Mouse (Mus musculus): ENCODE results near the gene Man2c1. TPM values are rescaled to one million over a fixed set of nuclear protein-coding genes. Genes with fewer than 3 reads are reported as not detected.

Gene Man2c1
- total and polyA plus RNA-seq, 3 experiments, result 50.4 to 74.7 (median 59.2) TPM

GRCm38 (mm10) chr9:57139110-57139509, 8.6 kb downstream of the Man2c1 start:
- in situ Hi-C loops (cut with MboI; ENCODE audit: low pct_ligation_motif_present, low pct_unique_long_range_greater_than_20kb, low sequenced_read_pairs) (no loop called here), dilution Hi-C loops (cut with MboI; ENCODE audit: extremely low pct_ligation_motif_present, extremely low pct_unique_long_range_greater_than_20kb, low sequenced_read_pairs) (no loop called here)
- no peak overlapping the region for H3K27ac ChIP-seq (ENCODE audit: insufficient read depth, low read depth)
- H3K4me1 ChIP-seq (ENCODE audit: control insufficient read depth in 1 of 2, insufficient read depth in 2 of 2), result no peaks in the 10 kb centered on the region
- no peak overlapping the region for H3K9ac ChIP-seq (ENCODE audit: insufficient read depth, low read depth)
- TF ChIP-seq JUN (IDR thresholded peaks at IDR 0.05; ENCODE audit: insufficient read depth, low read depth, low read length), result no peak
- no peak for TF ChIP-seq IRF4 (IDR thresholded peaks at IDR 0.05; ENCODE audit: low read depth, low read length)
- no peak for TF ChIP-seq JUND (conservative IDR thresholded peaks at IDR 0.05; ENCODE audit: low read depth, low read length)
- TF ChIP-seq MYC (IDR thresholded peaks at IDR 0.05; ENCODE audit: low read depth, low read length), result no peak
- TF ChIP-seq ZNF384 (IDR thresholded peaks at IDR 0.05; ENCODE audit: low read depth, low read length), result no peak
- no peak for TF ChIP-seq HCFC1 (IDR thresholded peaks at IDR 0.05; ENCODE audit: low read depth, low read length)
- TF ChIP-seq POLR2A (IDR thresholded peaks at IDR 0.05; ENCODE audit: low read depth, low read length), result no peak
- TF ChIP-seq TBP (conservative IDR thresholded peaks at IDR 0.05; ENCODE audit: low read depth, low read length), result no peak
- TF ChIP-seq MAZ (IDR thresholded peaks at IDR 0.05; ENCODE audit: low read depth, low read length), result no peak
- TF ChIP-seq ELF1 (IDR thresholded peaks at IDR 0.05; ENCODE audit: low read depth, low read length), result no peak
- TF ChIP-seq RCOR1 (conservative IDR thresholded peaks at IDR 0.05; ENCODE audit: low read depth, low read length), result no peak
- no peak for TF ChIP-seq ZKSCAN1 (IDR thresholded peaks at IDR 0.05; ENCODE audit: borderline replicate concordance, low read depth, low read length)
- no peak for TF ChIP-seq EP300 (IDR thresholded peaks at IDR 0.05; ENCODE audit: low read length)
- TF ChIP-seq E2F4 (IDR thresholded peaks at IDR 0.05; ENCODE audit: insufficient replicate concordance, low read depth, low read length), result no peak
- no peak for TF ChIP-seq MAX (IDR thresholded peaks at IDR 0.05; ENCODE audit: low read length)
- TF ChIP-seq GABPA (IDR thresholded peaks at IDR 0.05; ENCODE audit: insufficient replicate concordance, low read depth, low read length), result no peak
- no peak for TF ChIP-seq SIN3A (IDR thresholded peaks at IDR 0.05; ENCODE audit: low read length)
- no peaks in the 10 kb centered on the region for H3K79me2 ChIP-seq (replicated peaks; ENCODE audit: control insufficient read depth, extremely low read depth, insufficient read depth, poor library complexity, severe bottlenecking)
- DNase-seq (ENCODE audit: extremely low read depth), result no peak
- no peak overlapping the region for H3K4me2 ChIP-seq (ENCODE audit: insufficient read depth, low read depth, poor library complexity, severe bottlenecking)
- no peak overlapping the region for H3K4me3 ChIP-seq (replicated peaks in 1 of 3; ENCODE audit: low read depth in 2 of 3, low read length in 2 of 3, poor library complexity in 1 of 3)
- H3K27me3 ChIP-seq (replicated peaks), result no peaks in the 10 kb centered on the region
- no peaks in the 10 kb centered on the region for H3K9me3 ChIP-seq (replicated peaks; ENCODE audit: low read length)
- peaks cover 74 to 99% of the 10 kb centered on the region in 2 experiments for H3K36me3 ChIP-seq (replicated peaks in 1 of 2; ENCODE audit: control insufficient read depth in 1 of 2, insufficient read depth in 1 of 2, low read length in 1 of 2)

- H3K36me3 ChIP-seq (replicated peaks in 1 of 2; ENCODE audit: control insufficient read depth in 1 of 2, insufficient read depth in 1 of 2, low read length in 1 of 2), result peaks cover 70 to 99% of the 10 kb centered on the region in 2 experiments
- H3K4me2 ChIP-seq (ENCODE audit: insufficient read depth, low read depth, poor library complexity, severe bottlenecking), result no peak overlapping the region
- no peak overlapping the region for H3K9ac ChIP-seq (ENCODE audit: insufficient read depth, low read depth)
- no peak overlapping the region for H3K27ac ChIP-seq (ENCODE audit: insufficient read depth, low read depth)
- DNase-seq (ENCODE audit: extremely low read depth), result no peak
- no peaks in the 10 kb centered on the region for H3K9me3 ChIP-seq (replicated peaks; ENCODE audit: low read length)
- in situ Hi-C loops (cut with MboI; ENCODE audit: low pct_ligation_motif_present, low pct_unique_long_range_greater_than_20kb, low sequenced_read_pairs), result no loop called here
- H3K27me3 ChIP-seq (replicated peaks), result no peaks in the 10 kb centered on the region
- H3K79me2 ChIP-seq (replicated peaks; ENCODE audit: control insufficient read depth, extremely low read depth, insufficient read depth, poor library complexity, severe bottlenecking), result no peaks in the 10 kb centered on the region
- H3K4me3 ChIP-seq (replicated peaks in 1 of 3; ENCODE audit: low read depth in 2 of 3, low read length in 2 of 3, poor library complexity in 1 of 3), result no peak overlapping the region
- H3K4me1 ChIP-seq (ENCODE audit: control insufficient read depth in 1 of 2, insufficient read depth in 2 of 2), result no peaks in the 10 kb centered on the region
- dilution Hi-C loops (cut with MboI; ENCODE audit: extremely low pct_ligation_motif_present, extremely low pct_unique_long_range_greater_than_20kb, low sequenced_read_pairs), result no loop called here
- TF ChIP-seq NELFE (IDR thresholded peaks at IDR 0.05; ENCODE audit: low read depth, low read length) (no peak), MAFK (IDR thresholded peaks at IDR 0.05; ENCODE audit: insufficient replicate concordance, low read length) (no peak), GABPA (IDR thresholded peaks at IDR 0.05; ENCODE audit: insufficient replicate concordance, low read depth, low read length) (no peak), HCFC1 (IDR thresholded peaks at IDR 0.05; ENCODE audit: low read depth, low read length) (no peak), KAT2A (IDR thresholded peaks at IDR 0.05; ENCODE audit: insufficient replicate concordance, low read length) (no peak), ZC3H11A (IDR thresholded peaks at IDR 0.05; ENCODE audit: low read depth, low read length) (no peak), TCF12 (IDR thresholded peaks at IDR 0.05; ENCODE audit: low read depth, low read length) (no peak), ZKSCAN1 (IDR thresholded peaks at IDR 0.05; ENCODE audit: borderline replicate concordance, low read depth, low read length) (no peak), CHD1 (IDR thresholded peaks at IDR 0.05; ENCODE audit: low read depth, low read length) (no peak), SMC3 (IDR thresholded peaks at IDR 0.05; ENCODE audit: low read depth, low read length) (no peak), CTCF (conservative IDR thresholded peaks at IDR 0.05 in 1 of 2, IDR thresholded peaks at IDR 0.05 in 1 of 2; ENCODE audit: low read depth in 2 of 2, low read length in 2 of 2) (no peak), CHD2 (IDR thresholded peaks at IDR 0.05; ENCODE audit: low read length) (no peak), ELF1 (IDR thresholded peaks at IDR 0.05; ENCODE audit: low read depth, low read length) (no peak), MAX (IDR thresholded peaks at IDR 0.05; ENCODE audit: low read length) (no peak), UBTF (IDR thresholded peaks at IDR 0.05; ENCODE audit: low read depth, low read length) (no peak), MEF2A (IDR thresholded peaks at IDR 0.05; ENCODE audit: borderline replicate concordance, low read depth, low read length) (no peak), ZMIZ1 (IDR thresholded peaks at IDR 0.05; ENCODE audit: low read depth, low read length) (no peak), POLR2A (IDR thresholded peaks at IDR 0.05; ENCODE audit: low read depth, low read length) (no peak)
Measured at GRCm38 (mm10) chr9:57139571-57139970, 9.1 kb downstream of the Man2c1 start.
